Mouse (Mus musculus): Measurements from ENCODE around the gene Ganc. TPM values are rescaled to one million over a fixed set of nuclear protein-coding genes. Genes with fewer than 3 reads are reported as not detected.

The Ganc gene
- polyA plus RNA-seq, 1 experiment from 2014 or later: 13.7 TPM

GRCm38 (mm10) chr2:120469220-120469619 lies 65.5 kb downstream of the Ganc start:
- DNase-seq (ENCODE audit: low spot score) (no peak), ATAC-seq (replicated peaks; ENCODE audit: low FRiP score, low read depth) (no peak)
- TF ChIP-seq CTCF (IDR thresholded peaks at IDR 0.05; ENCODE audit: low read depth): no peak
- H3K9me3 ChIP-seq (replicated peaks; ENCODE audit: low read length): no peaks in the 10 kb centered on the region
- 87% methylated on average over 3 of the region's 3 CpGs for WGBS
- H3K27me3 ChIP-seq (ENCODE audit: insufficient read depth, low read length): no peaks in the 10 kb centered on the region
- H3K9ac ChIP-seq (ENCODE audit: low read depth, low read length): no peak overlapping the region
- no peak overlapping the region for H3K4me3 ChIP-seq (replicated peaks; ENCODE audit: low read depth, low read length)
- H3K36me3 ChIP-seq (ENCODE audit: insufficient read depth, low read length): no peaks in the 10 kb centered on the region
- no peak overlapping the region for H3K27ac ChIP-seq
- H3K4me1 ChIP-seq (replicated peaks; ENCODE audit: insufficient read depth, low read length): no peaks in the 10 kb centered on the region
- no peak overlapping the region for H3K4me2 ChIP-seq (ENCODE audit: low read length)

DNA sequence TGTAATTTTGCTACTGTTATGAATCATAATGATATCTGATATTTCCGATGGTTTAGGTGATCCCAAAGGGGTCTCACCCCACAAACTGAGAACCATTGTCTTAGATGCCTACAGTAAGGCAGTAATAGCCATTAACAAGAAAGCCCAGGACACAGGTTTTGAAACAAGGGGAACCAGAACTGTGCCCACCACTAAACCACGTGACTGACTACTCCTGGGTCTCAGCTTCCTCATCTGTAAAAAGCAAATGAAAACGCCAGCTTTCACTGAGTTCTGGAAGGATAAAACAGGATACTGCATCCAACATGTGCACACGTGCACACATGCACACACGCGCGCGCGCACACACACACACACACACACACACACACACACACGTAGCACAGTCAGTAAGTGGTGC lies 66.0 kb downstream of the Ganc start:
- no peak for ATAC-seq (replicated peaks; ENCODE audit: low FRiP score, low read depth)
- Histone ChIP-seq H3K4me1 (replicated peaks; ENCODE audit: insufficient read depth, low read length) (no peaks in the 10 kb centered on the region), H3K27me3 (ENCODE audit: insufficient read depth, low read length) (no peaks in the 10 kb centered on the region), H3K4me2 (ENCODE audit: low read length) (no peak overlapping the region), H3K9ac (ENCODE audit: low read depth, low read length) (no peak overlapping the region), H3K4me3 (replicated peaks; ENCODE audit: low read depth, low read length) (no peak overlapping the region), H3K36me3 (ENCODE audit: insufficient read depth, low read length) (no peaks in the 10 kb centered on the region), H3K27ac (no peak overlapping the region), H3K9me3 (replicated peaks; ENCODE audit: low read length) (no peaks in the 10 kb centered on the region)
- DNase-seq (ENCODE audit: low spot score): no peak
- no peak for TF ChIP-seq CTCF (IDR thresholded peaks at IDR 0.05; ENCODE audit: low read depth)
- 88% methylated on average over 10 of the region's 10 CpGs for WGBS

GRCm38 (mm10) chr2:120470856-120471255 lies 67.2 kb downstream of the Ganc start:
- 78% methylated on average over 4 of the region's 4 CpGs for WGBS

GRCm38 (mm10) chr2:120476277-120477087 lies 72.8 kb downstream of the Ganc start:
- ATAC-seq (replicated peaks; ENCODE audit: low FRiP score, low read depth) (no peak), DNase-seq (ENCODE audit: low spot score) (no peak)
- Histone ChIP-seq H3K4me3 (replicated peaks; ENCODE audit: low read depth, low read length) (no peak overlapping the region), H3K9me3 (replicated peaks; ENCODE audit: low read length) (no peaks in the 10 kb centered on the region), H3K9ac (ENCODE audit: low read depth, low read length) (no peak overlapping the region), H3K4me2 (ENCODE audit: low read length) (no peak overlapping the region), H3K27ac (no peak overlapping the region), H3K36me3 (ENCODE audit: insufficient read depth, low read length) (no peaks in the 10 kb centered on the region), H3K4me1 (replicated peaks; ENCODE audit: insufficient read depth, low read length) (no peaks in the 10 kb centered on the region), H3K27me3 (ENCODE audit: insufficient read depth, low read length) (no peaks in the 10 kb centered on the region)
- 84% methylated on average over 13 of the region's 13 CpGs for WGBS
- no peak for TF ChIP-seq CTCF (IDR thresholded peaks at IDR 0.05; ENCODE audit: low read depth)

More at GRCm38 (mm10) chr2:120470856-120471255, 67.2 kb downstream of the Ganc start:
- H3K27ac ChIP-seq: no peak overlapping the region
- H3K9ac ChIP-seq (ENCODE audit: low read depth, low read length): no peak overlapping the region
- DNase-seq (ENCODE audit: low spot score): no peak
- no peak for TF ChIP-seq CTCF (IDR thresholded peaks at IDR 0.05; ENCODE audit: low read depth)
- H3K4me3 ChIP-seq (replicated peaks; ENCODE audit: low read depth, low read length): no peak overlapping the region
- H3K27me3 ChIP-seq (ENCODE audit: insufficient read depth, low read length): no peaks in the 10 kb centered on the region
- H3K4me1 ChIP-seq (replicated peaks; ENCODE audit: insufficient read depth, low read length): no peaks in the 10 kb centered on the region
- H3K4me2 ChIP-seq (ENCODE audit: low read length): no peak overlapping the region
- no peaks in the 10 kb centered on the region for H3K36me3 ChIP-seq (ENCODE audit: insufficient read depth, low read length)
- no peaks in the 10 kb centered on the region for H3K9me3 ChIP-seq (replicated peaks; ENCODE audit: low read length)
- no peak for ATAC-seq (replicated peaks; ENCODE audit: low FRiP score, low read depth)

DNA sequence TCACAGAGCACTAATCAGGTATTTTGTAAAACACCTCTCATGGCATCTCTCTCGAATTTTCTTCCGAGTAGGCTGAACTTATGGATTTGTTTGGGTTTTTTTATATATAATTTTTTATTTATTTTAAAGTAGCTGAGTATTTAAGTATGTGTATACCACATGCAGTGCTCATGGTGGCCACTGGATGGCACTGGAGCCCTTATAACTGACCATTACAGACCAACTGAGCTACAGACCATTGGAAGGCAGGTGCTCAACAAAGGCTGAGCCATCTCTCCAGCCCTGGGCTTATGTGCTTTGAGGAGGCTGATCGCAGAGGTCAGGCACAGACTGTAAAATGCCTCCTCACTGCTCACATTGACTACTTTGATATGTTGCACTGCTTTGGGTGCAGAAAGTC lies 74.9 kb downstream of the Ganc start:
- Histone ChIP-seq H3K9me3 (replicated peaks; ENCODE audit: low read length) (no peaks in the 10 kb centered on the region), H3K4me3 (replicated peaks; ENCODE audit: low read depth, low read length) (no peak overlapping the region), H3K36me3 (ENCODE audit: insufficient read depth, low read length) (no peaks in the 10 kb centered on the region), H3K9ac (ENCODE audit: low read depth, low read length) (no peak overlapping the region), H3K4me1 (replicated peaks; ENCODE audit: insufficient read depth, low read length) (no peaks in the 10 kb centered on the region), H3K27me3 (ENCODE audit: insufficient read depth, low read length) (no peaks in the 10 kb centered on the region), H3K4me2 (ENCODE audit: low read length) (no peak overlapping the region), H3K27ac (no peak overlapping the region)
- TF ChIP-seq CTCF (IDR thresholded peaks at IDR 0.05; ENCODE audit: low read depth): peak; percentile 82
- DNase-seq (ENCODE audit: low spot score) (peak; percentile 85), ATAC-seq (replicated peaks; ENCODE audit: low FRiP score, low read depth) (no peak)
- WGBS: 58% methylated on average over 3 of the region's 3 CpGs

- H3K9ac ChIP-seq (ENCODE audit: low read depth, low read length): no peak overlapping the region
- H3K36me3 ChIP-seq (ENCODE audit: insufficient read depth, low read length): no peaks in the 10 kb centered on the region
- DNase-seq (ENCODE audit: low spot score): no peak
- H3K9me3 ChIP-seq (replicated peaks; ENCODE audit: low read length): no peaks in the 10 kb centered on the region
- ATAC-seq (replicated peaks; ENCODE audit: low FRiP score, low read depth): no peak
- H3K27ac ChIP-seq: no peak overlapping the region
- no peak overlapping the region for H3K4me2 ChIP-seq (ENCODE audit: low read length)
- no peak for TF ChIP-seq CTCF (IDR thresholded peaks at IDR 0.05; ENCODE audit: low read depth)
- no peaks in the 10 kb centered on the region for H3K4me1 ChIP-seq (replicated peaks; ENCODE audit: insufficient read depth, low read length)
- H3K4me3 ChIP-seq (replicated peaks; ENCODE audit: low read depth, low read length): no peak overlapping the region
- 50% methylated on average over 8 of the region's 8 CpGs for WGBS
- no peaks in the 10 kb centered on the region for H3K27me3 ChIP-seq (ENCODE audit: insufficient read depth, low read length)
These were observed 78.2 kb downstream of the Ganc start for GRCm38 (mm10) chr2:120481921-120482320.
